Mouse (Mus musculus): ENCODE measurements around the gene 4932438H23Rik. TPM values are rescaled to one million over a fixed set of nuclear protein-coding genes. Genes with fewer than 3 reads are reported as not detected.
A peak's percentile ranks its signal among the peaks of the same experiment; 100 is the strongest.

4932438H23Rik gene
- polyA plus RNA-seq, 1 experiment from 2014 or later: 0.27 TPM

DNA sequence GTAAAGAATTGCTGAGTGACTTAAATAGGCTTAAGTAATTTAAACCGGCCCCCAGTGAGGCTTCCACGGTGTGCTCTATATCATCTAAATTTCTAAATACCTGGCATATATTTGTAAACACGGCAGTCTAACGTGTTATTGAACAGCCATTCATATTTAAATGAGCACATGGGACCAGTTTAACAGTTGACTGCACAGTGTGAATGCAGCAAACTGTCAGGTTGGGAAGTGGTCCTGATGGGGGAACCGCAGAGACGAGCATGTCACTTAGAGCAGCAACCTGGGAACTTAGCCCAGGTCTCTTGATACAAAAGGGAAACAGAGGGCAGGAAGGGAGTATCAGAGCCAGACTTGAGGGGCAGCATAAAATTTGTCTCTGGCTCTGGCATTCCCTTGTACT is 25.0 kb upstream of the 4932438H23Rik start:
- H3K36me3 ChIP-seq: no peaks in the 10 kb centered on the region
- H3K4me1 ChIP-seq (replicated peaks): peaks cover 9% of the 10 kb centered on the region
- no peak overlapping the region for H3K4me3 ChIP-seq
- H3K27me3 ChIP-seq (ENCODE audit: insufficient read depth, poor library complexity, severe bottlenecking): 0 out of 2 replicates have a peak, but pooled peaks cover 5% of the 10 kb centered on the region
- DNase-seq (ENCODE audit: low spot score): no peak
- WGBS: 48% methylated on average over 6 of the region's 6 CpGs
- no peak overlapping the region for H3K27ac ChIP-seq
- no peaks in the 10 kb centered on the region for H3K9me3 ChIP-seq

DNA sequence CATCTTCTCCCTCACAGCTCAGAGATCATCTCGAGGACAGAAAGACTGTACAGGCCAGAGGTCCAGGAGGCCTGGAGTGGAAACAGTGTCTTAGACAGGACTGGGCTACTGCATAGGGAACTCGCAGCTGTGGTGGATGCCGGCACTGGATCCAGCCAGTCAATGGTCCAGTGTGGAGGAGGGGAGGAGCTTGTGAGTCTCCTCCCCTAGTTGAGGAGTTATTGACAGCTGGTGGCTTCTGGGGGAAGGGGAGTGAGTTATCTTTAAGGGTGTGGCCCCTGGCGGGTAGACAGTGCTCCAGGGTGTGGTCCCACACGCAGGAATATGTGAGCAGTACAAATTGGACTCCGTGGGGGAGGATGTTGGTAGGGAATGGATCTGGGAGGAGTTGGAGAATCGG is 21.8 kb upstream of the 4932438H23Rik start:
- Histone ChIP-seq H3K36me3 (no peaks in the 10 kb centered on the region), H3K27me3 (ENCODE audit: insufficient read depth, poor library complexity, severe bottlenecking) (0 out of 2 replicates have a peak, but pooled peaks cover 3% of the 10 kb centered on the region), H3K4me3 (no peak overlapping the region), H3K9me3 (no peaks in the 10 kb centered on the region), H3K27ac (no peak overlapping the region), H3K4me1 (replicated peaks) (peaks cover 9% of the 10 kb centered on the region)
- DNase-seq (ENCODE audit: low spot score): no peak
- 73% methylated on average over 7 of the region's 7 CpGs for WGBS

DNA sequence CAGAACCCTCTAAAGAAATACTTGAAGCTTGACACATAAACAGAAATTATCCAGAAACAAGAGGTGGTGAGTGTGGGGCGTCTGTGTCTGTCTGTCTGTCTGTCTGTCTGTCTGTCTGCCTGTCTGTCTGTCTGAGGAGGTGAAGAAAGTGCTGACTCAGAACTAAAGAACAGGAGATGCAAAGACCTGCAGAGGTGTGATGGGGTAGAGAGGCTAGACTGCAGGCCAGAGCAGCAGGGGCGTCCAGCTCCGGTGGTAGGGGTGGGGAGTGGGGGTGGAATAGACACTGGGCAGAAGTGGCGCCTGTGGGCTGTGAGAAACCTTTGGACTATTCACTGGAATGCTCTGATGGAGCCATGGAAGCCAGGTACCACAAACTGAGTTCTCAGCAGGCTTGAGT is 21.1 kb upstream of the 4932438H23Rik start:
- H3K9me3 ChIP-seq: no peaks in the 10 kb centered on the region
- 85% methylated on average over 4 of the region's 4 CpGs for WGBS
- peaks cover 9% of the 10 kb centered on the region for H3K4me1 ChIP-seq (replicated peaks)
- no peak overlapping the region for H3K27ac ChIP-seq
- no peaks in the 10 kb centered on the region for H3K36me3 ChIP-seq
- no peak overlapping the region for H3K4me3 ChIP-seq
- DNase-seq (ENCODE audit: low spot score): no peak
- 0 out of 2 replicates have a peak, but pooled peaks cover 5% of the 10 kb centered on the region for H3K27me3 ChIP-seq (ENCODE audit: insufficient read depth, poor library complexity, severe bottlenecking)

DNA sequence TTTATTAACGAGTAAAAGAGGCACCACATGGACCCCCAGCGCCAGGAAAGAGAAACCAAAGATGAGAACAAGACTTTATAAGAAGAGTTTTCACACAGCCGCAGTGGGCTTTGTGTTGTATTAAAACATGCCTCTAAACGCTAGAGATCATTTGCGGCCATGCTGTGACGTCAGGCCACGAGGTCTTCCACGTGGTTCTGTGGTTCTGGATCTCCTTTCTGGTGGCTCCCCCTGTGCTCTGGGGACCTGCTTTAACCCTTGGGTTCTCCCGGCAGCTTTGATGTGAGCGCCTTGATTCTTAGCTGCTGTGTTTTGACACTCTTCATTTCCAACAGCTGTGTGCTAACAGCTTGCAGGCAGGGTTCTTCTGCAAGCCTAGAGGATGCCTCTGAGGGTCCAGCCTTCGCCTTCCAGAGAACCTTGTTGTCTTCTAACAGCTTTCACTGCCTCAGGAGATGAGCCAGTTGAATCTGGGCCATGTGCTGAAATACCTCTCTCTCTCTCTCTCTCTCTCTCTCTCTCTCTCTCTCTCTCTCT is 16.1 kb upstream of the 4932438H23Rik start:
- 61% methylated on average over 11 of the region's 11 CpGs for WGBS
- Histone ChIP-seq H3K36me3 (no peaks in the 10 kb centered on the region), H3K4me1 (replicated peaks) (peaks cover 7% of the 10 kb centered on the region; the same call in 1 of the 2 replicates), H3K27ac (no peak overlapping the region), H3K4me3 (no peak overlapping the region), H3K27me3 (ENCODE audit: insufficient read depth, poor library complexity, severe bottlenecking) (peaks cover 16% of the 10 kb centered on the region), H3K9me3 (no peaks in the 10 kb centered on the region)
- DNase-seq (ENCODE audit: low spot score): peak; percentile 12

DNA sequence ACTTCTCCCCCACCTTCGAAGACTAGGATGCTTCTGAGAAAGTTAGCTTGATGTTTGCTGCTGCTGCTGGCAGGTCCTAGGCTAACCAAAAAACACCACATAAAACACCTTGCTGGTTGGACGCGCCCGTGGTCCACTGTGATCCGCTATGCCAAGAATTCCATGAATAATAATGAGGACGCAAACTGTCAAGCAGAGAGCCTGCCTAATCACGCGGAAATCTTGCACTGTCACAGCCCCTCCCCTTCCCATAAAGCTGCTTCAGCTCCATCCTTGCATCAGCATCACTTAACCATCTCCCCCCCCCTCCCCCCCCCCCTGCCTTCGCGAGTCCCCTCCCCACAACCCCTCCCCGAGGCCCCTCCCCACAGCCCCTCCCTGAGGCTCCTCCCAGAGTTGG is 12.7 kb upstream of the 4932438H23Rik start:
- peaks cover 7% of the 10 kb centered on the region; the same call in 1 of the 2 replicates for H3K4me1 ChIP-seq (replicated peaks)
- WGBS: 56% methylated on average over 11 of the region's 11 CpGs
- no peaks in the 10 kb centered on the region for H3K9me3 ChIP-seq
- no peak overlapping the region for H3K4me3 ChIP-seq
- no peaks in the 10 kb centered on the region for H3K36me3 ChIP-seq
- peaks cover 45% of the 10 kb centered on the region for H3K27me3 ChIP-seq (ENCODE audit: insufficient read depth, poor library complexity, severe bottlenecking)
- DNase-seq (ENCODE audit: low spot score): peak; percentile 23
- H3K27ac ChIP-seq: no peak overlapping the region

DNA sequence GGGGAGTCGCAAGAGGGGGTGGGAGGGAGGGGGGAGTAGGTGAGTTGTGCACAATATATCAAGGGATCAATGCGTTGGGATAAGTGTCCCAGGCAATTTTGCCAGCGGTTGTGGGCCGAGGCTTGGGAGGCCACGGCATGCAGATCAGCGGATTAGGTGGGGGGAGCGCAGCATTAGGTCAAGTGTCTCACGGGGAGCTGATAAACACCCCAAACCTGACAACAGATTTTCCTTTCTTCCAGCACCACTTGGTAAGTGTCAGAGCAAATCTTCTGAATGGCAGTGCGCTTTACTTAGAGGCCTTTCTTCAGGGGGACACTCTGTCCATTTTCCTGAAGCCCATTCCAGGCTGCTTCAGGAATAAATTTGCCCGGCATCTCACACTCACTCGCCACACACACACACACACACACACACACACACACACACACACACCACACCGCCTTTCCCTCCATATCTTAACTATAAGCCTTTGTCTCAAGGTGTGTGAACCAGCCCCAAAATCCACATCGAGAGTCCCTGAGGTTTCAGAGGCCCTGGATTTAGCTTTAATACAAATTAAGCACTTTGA is 10.6 kb upstream of the 4932438H23Rik start:
- no peak overlapping the region for H3K27ac ChIP-seq
- WGBS: 38% methylated on average over 13 of the region's 13 CpGs

DNA sequence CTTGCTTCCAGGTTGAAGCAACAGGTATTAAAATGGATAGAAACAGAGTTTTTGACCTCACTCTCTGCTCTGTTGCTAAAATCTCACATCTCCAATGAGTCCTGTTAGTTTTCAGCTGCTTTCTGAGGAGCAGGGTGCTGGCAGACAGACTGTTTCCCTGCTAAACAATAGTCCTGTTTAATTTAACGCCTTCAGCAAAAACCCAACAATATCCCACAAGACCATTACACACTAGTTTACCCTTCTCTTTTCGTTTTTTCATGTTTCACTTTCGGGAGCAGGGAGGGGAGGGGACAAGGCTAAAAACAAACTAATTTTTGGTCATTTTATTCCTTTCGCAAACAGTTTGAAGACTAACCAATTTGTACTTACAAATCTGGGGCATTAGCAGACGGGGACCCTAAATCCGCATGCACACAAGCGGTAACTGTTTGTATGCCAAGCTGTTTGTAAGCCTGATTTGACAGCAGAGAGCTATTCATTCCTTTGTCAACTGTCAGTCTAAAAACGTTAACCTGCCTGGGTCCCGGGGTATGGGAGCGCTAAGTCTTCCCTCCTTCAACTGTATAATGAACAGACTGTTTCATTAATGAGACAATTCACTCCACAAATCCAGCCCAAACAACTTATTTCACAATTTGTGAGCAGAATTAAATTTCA is 10.0 kb upstream of the 4932438H23Rik start:
- no peak for DNase-seq (ENCODE audit: low spot score)
- Histone ChIP-seq H3K27ac (no peak overlapping the region), H3K4me1 (replicated peaks) (peaks cover 7% of the 10 kb centered on the region; the same call in 1 of the 2 replicates), H3K27me3 (ENCODE audit: insufficient read depth, poor library complexity, severe bottlenecking) (peaks cover 51% of the 10 kb centered on the region), H3K36me3 (no peaks in the 10 kb centered on the region), H3K9me3 (no peaks in the 10 kb centered on the region), H3K4me3 (no peak overlapping the region)
- 44% methylated on average over 10 of the region's 10 CpGs for WGBS

More for the DNA sequence above, 10.6 kb upstream of the 4932438H23Rik start:
- Histone ChIP-seq H3K36me3 (no peaks in the 10 kb centered on the region), H3K4me3 (no peak overlapping the region), H3K27me3 (ENCODE audit: insufficient read depth, poor library complexity, severe bottlenecking) (peaks cover 51% of the 10 kb centered on the region), H3K9me3 (no peaks in the 10 kb centered on the region), H3K4me1 (replicated peaks) (peaks cover 7% of the 10 kb centered on the region; the same call in 1 of the 2 replicates)
- DNase-seq (ENCODE audit: low spot score): no peak

DNA sequence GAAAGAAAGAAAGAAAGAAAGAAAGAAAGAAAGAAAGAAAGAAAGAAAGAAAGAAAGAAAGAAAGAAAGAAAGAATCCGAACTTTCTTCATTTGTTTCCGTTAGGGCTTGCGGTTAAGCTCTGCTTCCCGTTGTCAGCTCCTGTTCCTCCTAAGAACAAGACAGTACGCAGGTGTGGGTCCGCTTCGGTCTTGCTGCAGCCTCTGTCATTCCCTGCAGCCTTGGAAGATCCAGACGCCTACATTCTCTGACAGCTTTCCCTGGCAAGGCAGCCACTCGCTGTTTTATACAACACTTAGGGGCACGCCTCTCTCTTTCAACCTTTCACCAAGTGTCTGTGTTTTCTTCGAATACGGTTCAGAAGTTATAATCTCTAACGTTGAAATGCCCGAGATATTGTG is 8.5 kb upstream of the 4932438H23Rik start:
- no peak for DNase-seq (ENCODE audit: low spot score)
- no peaks in the 10 kb centered on the region for H3K36me3 ChIP-seq
- no peak overlapping the region for H3K27ac ChIP-seq
- H3K9me3 ChIP-seq: no peaks in the 10 kb centered on the region
- H3K4me3 ChIP-seq: no peak overlapping the region
- peaks cover 15% of the 10 kb centered on the region; the same call in 1 of the 2 replicates for H3K4me1 ChIP-seq (replicated peaks)
- H3K27me3 ChIP-seq (ENCODE audit: insufficient read depth, poor library complexity, severe bottlenecking): peaks cover 55% of the 10 kb centered on the region
- WGBS: 83% methylated on average over 14 of the region's 14 CpGs

DNA sequence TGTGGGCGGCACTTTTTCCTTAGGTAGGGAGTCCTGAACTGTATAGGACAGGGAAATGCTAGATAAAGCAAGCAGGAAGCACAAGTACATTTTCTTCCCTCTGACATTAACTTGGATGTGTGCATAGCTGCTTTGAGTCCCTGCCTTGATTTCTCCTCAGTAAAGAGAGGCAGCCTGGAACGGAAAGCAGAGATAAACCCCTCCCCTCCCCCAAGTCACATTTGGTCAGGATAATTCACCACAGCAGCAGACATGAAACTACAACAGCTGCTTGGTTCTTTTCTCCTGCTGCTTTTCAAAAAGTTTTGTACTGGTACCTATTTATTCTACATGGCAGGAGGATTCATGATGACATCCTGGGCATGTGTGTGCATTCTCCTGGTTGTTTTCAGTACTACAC is 5.6 kb upstream of the 4932438H23Rik start:
- no peak for DNase-seq (ENCODE audit: low spot score)
- Histone ChIP-seq H3K27ac (no peak overlapping the region), H3K27me3 (ENCODE audit: insufficient read depth, poor library complexity, severe bottlenecking) (peaks cover 47% of the 10 kb centered on the region), H3K4me1 (replicated peaks) (peaks cover 7% of the 10 kb centered on the region; the same call in 1 of the 2 replicates), H3K36me3 (no peaks in the 10 kb centered on the region), H3K9me3 (no peaks in the 10 kb centered on the region), H3K4me3 (no peak overlapping the region)
- WGBS: 77% methylated on average over 2 of the region's 2 CpGs

DNA sequence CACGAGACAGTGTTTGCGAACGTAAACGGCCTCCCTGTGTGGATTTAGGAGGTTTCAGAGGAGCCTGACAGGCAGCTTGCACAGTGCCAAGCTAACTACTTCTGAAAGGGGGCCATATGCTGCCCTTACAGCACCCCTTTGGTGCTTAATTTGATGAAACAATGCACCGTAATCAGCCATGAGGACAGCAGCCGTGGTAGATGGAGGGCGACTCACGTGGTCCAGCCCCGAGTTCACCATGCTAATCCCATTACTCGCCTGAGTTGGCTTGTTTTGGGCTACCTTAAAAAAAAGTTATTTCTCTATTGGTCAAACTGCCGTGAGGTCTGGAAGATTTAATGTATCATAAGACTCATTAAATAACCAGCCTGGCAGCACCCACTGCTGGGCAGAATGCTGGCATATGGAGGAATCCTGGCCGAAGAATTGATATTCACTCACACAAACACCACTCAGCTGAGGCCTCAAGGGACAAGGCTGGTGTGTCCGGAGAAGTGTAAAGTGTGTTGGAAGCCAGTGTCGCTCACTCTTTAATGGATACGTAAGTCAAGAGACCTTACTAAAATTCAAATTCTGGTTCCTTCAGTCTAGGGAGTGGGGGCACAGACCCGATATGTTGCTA is 4.6 kb upstream of the 4932438H23Rik start:
- Histone ChIP-seq H3K4me1 (replicated peaks) (0 out of 2 replicates have a peak, but pooled peaks cover 7% of the 10 kb centered on the region), H3K36me3 (no peaks in the 10 kb centered on the region), H3K9me3 (no peaks in the 10 kb centered on the region), H3K4me3 (no peak overlapping the region), H3K27me3 (ENCODE audit: insufficient read depth, poor library complexity, severe bottlenecking) (peaks cover 38% of the 10 kb centered on the region), H3K27ac (no peak overlapping the region)
- WGBS: 77% methylated on average over 16 of the region's 16 CpGs
- DNase-seq (ENCODE audit: low spot score): no peak

DNA sequence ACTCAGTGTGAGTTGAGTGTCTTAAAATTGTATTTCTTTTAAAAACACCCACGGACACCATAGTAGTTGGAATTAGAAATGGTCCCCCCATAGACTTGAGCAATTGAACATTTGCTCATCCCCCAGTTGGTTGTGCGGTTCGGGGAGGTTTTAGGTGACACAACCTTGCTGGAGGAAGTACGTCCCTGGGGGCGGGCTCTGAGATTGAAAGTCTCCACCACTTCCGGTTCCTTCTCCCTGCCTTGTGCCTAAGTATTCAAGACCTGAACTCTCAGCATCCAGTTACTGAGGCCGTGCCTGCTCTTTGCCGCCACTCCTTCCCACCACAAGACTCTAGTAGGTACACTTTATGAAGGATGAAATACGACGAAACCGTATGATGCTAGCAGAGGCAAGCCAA is 2.9 kb upstream of the 4932438H23Rik start:
- Histone ChIP-seq H3K4me1 (replicated peaks) (0 out of 2 replicates have a peak, but pooled peaks cover 7% of the 10 kb centered on the region), H3K9me3 (no peaks in the 10 kb centered on the region), H3K27ac (no peak overlapping the region), H3K36me3 (no peaks in the 10 kb centered on the region), H3K4me3 (no peak overlapping the region), H3K27me3 (ENCODE audit: insufficient read depth, poor library complexity, severe bottlenecking) (peaks cover 22% of the 10 kb centered on the region)
- DNase-seq (ENCODE audit: low spot score): no peak
- 90% methylated on average over 11 of the region's 11 CpGs for WGBS

DNA sequence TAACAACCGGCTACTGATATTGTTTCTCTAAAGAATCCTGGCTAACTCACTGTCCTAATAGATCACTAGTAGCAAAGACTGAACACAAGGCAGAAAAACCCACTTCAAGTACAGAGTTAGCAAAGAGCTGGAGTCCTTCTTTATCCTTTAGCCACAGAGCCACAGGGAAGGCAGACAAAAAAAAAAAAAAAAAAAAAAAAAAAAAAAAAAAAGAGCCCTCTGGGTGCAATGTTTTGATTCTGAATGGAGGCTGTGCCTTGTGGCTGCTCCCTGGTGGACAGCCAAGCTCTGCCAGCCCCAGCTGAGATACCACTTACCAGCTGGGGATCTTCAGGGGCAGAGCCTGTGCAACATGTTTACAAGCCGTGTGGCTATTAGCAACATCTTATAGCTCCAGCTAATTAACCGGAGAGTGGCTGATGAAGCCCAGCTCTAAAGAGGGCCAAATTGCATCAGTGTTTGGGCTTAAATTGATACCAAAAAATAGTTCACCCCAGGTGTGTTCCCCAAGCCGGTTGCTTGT is 2.1 kb upstream of the 4932438H23Rik start:
- Histone ChIP-seq H3K4me1 (replicated peaks) (0 out of 2 replicates have a peak, but pooled peaks cover 7% of the 10 kb centered on the region), H3K36me3 (no peaks in the 10 kb centered on the region), H3K27ac (no peak overlapping the region), H3K27me3 (ENCODE audit: insufficient read depth, poor library complexity, severe bottlenecking) (peaks cover 21% of the 10 kb centered on the region), H3K9me3 (no peaks in the 10 kb centered on the region), H3K4me3 (no peak overlapping the region)
- no peak for DNase-seq (ENCODE audit: low spot score)
- WGBS: 91% methylated on average over 4 of the region's 4 CpGs
